Mouse (Mus musculus) v-Abl transformed pro-B cells (cell line): ENCODE results near the gene Poldip2.

Experiments
- in situ Hi-C, 2 experiments: fragments of 400-800 bp; cut with MboI; formaldehyde crosslinking; loops; one replicate each; pipeline ENCODE4 v1.15.1; 2025; ENCODE audit not compliant: unreplicated experiment in 2 of 2

The Poldip2 gene

GRCm38 (mm10) chr11:78536080-78536689 is 24.2 kb downstream of the Poldip2 start, which contains the start of the genes Tnfaip1 and Ift20:
Gene Tnfaip1, minus strand, starts transcription at chr11:78536332.
Gene Ift20, plus strand, starts transcription at chr11:78536361.
- in situ Hi-C loops: no loop called here

- in situ Hi-C loops: no loop called here
Observed at GRCm38 (mm10) chr11:78536690-78537084, 24.7 kb downstream of the Poldip2 start.

GRCm38 (mm10) chr11:78540358-78540757 is 28.4 kb downstream of the Poldip2 start:
- in situ Hi-C loops: no loop called here

- in situ Hi-C loops: no loop called here
Observed at GRCm38 (mm10) chr11:78544449-78545111, 32.6 kb downstream of the Poldip2 start.

- in situ Hi-C loops: no loop called here
Observed at GRCm38 (mm10) chr11:78545181-78545580, 33.2 kb downstream of the Poldip2 start.

- in situ Hi-C loops: no loop called here
Observed at GRCm38 (mm10) chr11:78547718-78548460, 35.9 kb downstream of the Poldip2 start.

GRCm38 (mm10) chr11:78549491-78549987 is 37.5 kb downstream of the Poldip2 start:
- in situ Hi-C loops: no loop called here

- in situ Hi-C loops: no loop called here
Observed at GRCm38 (mm10) chr11:78550168-78551058, 38.4 kb downstream of the Poldip2 start, which contains the start of gene Tmem97. Gene Tmem97, minus strand, starts transcription at chr11:78550777.

- in situ Hi-C loops: no loop called here
Observed at GRCm38 (mm10) chr11:78551059-78551398, 39.0 kb downstream of the Poldip2 start.

GRCm38 (mm10) chr11:78555623-78556022 is 43.6 kb downstream of the Poldip2 start:
- in situ Hi-C loops: no loop called here

GRCm38 (mm10) chr11:78556070-78556469 is 44.1 kb downstream of the Poldip2 start:
- in situ Hi-C loops: no loop called here

- in situ Hi-C loops: no loop called here
Observed at GRCm38 (mm10) chr11:78557241-78557640, 45.2 kb downstream of the Poldip2 start.

- in situ Hi-C loops: loop anchor here (5.0 kb wide), 2 partner anchors 267 to 272 kb away; partner anchors contain the start of gene Lyrm9 (in 1 of the 2)
Observed at GRCm38 (mm10) chr11:78560447-78560846, 48.5 kb downstream of the Poldip2 start.

GRCm38 (mm10) chr11:78566775-78567174 is 54.8 kb downstream of the Poldip2 start:
- in situ Hi-C loops: no loop called here

- in situ Hi-C loops: no loop called here
Observed at GRCm38 (mm10) chr11:78567614-78568013, 55.6 kb downstream of the Poldip2 start.

- in situ Hi-C loops: no loop called here
Observed at GRCm38 (mm10) chr11:78568827-78569226, 56.8 kb downstream of the Poldip2 start.

- in situ Hi-C loops: no loop called here
Observed at GRCm38 (mm10) chr11:78569806-78570205, 57.8 kb downstream of the Poldip2 start.

- in situ Hi-C loops: no loop called here
Observed at GRCm38 (mm10) chr11:78571441-78571840, 59.4 kb downstream of the Poldip2 start.

- in situ Hi-C loops: no loop called here
Observed at GRCm38 (mm10) chr11:78571854-78572253, 59.9 kb downstream of the Poldip2 start.
